Comparison of ENCODE assay signal across 14 mouse cellular contexts in genomic region chr4:107835508-107835909, GRCm38 (mm10). TPM values are rescaled to one million over a fixed set of nuclear protein-coding genes. Genes with fewer than 3 reads are reported as not detected.
A peak's percentile ranks its signal among the peaks of the same experiment; 100 is the strongest.
DNase-seq lines count a peak whose midpoint lies in the region; ATAC-seq and TF ChIP-seq lines count a peak whose summit lies in the region.
"Had no signal": no experiment of that assay in that cellular context is flagged by ENCODE, and none has a peak within 500 bp of the region (broad histone marks: within the 10 kb centered on the region; RNA-seq: fewer than 3 reads in every experiment).

No protein-coding gene starts in this region.

- no peaks in the 10 kb centered on the region for H3K27me3 ChIP-seq in forebrain, embryonic 15.5 days
- H3K27me3 ChIP-seq in intestine, embryonic 15.5 days (replicated peaks): no peaks in the 10 kb centered on the region
- no peaks in the 10 kb centered on the region for H3K27me3 ChIP-seq in midbrain, postnatal 0 days (ENCODE audit: insufficient read depth, low read length)
- H3K27me3 ChIP-seq in kidney, embryonic 16.5 days (ENCODE audit: insufficient read depth, low read length): no peaks in the 10 kb centered on the region
- H3K27me3 ChIP-seq: embryonic facial prominence, embryonic 15.5 days had no signal

- WGBS in forebrain, embryonic 15.5 days: 2% methylated on average over 5 of the region's 5 CpGs
- WGBS in intestine, embryonic 15.5 days: 56% methylated on average over 5 of the region's 5 CpGs
- 15% methylated on average over 5 of the region's 5 CpGs for WGBS in midbrain, postnatal 0 days
- WGBS in kidney, embryonic 16.5 days: 49% methylated on average over 5 of the region's 5 CpGs

- H3K36me3 ChIP-seq in forebrain, embryonic 15.5 days: 0 out of 2 replicates have a peak, but pooled peaks cover 4% of the 10 kb centered on the region
- no peaks in the 10 kb centered on the region for H3K36me3 ChIP-seq in intestine, embryonic 15.5 days
- H3K36me3 ChIP-seq in midbrain, postnatal 0 days (ENCODE audit: insufficient read depth, low read length): peaks cover 7% of the 10 kb centered on the region; the same call in 1 of the 2 replicates
- H3K36me3 ChIP-seq in kidney, embryonic 16.5 days (ENCODE audit: insufficient read depth, low read length): no peaks in the 10 kb centered on the region
- H3K36me3 ChIP-seq: embryonic facial prominence, embryonic 15.5 days had no signal

- no peak overlapping the region for H3K4me3 ChIP-seq in forebrain, embryonic 15.5 days
- H3K4me3 ChIP-seq in intestine, embryonic 15.5 days (replicated peaks): no peak overlapping the region
- H3K4me3 ChIP-seq in midbrain, postnatal 0 days (ENCODE audit: low read depth, low read length): no peak overlapping the region
- no peak overlapping the region for H3K4me3 ChIP-seq in kidney, embryonic 16.5 days (ENCODE audit: low read length)
- H3K4me3 ChIP-seq: embryonic facial prominence, embryonic 15.5 days; left cerebral cortex, adult 2 months had no signal

- TF ChIP-seq CTCF in midbrain, postnatal 0 days (IDR thresholded peaks at IDR 0.05): no peak

- H3K9ac ChIP-seq in forebrain, embryonic 15.5 days (replicated peaks): peak overlapping the region; percentile 38
- no peak overlapping the region for H3K9ac ChIP-seq in intestine, embryonic 15.5 days
- H3K9ac ChIP-seq in midbrain, postnatal 0 days (replicated peaks; ENCODE audit: low read length, poor library complexity, severe bottlenecking): peak overlapping the region; percentile 33; the same call in 1 of the 2 replicates
- H3K9ac ChIP-seq in kidney, embryonic 16.5 days (replicated peaks; ENCODE audit: low read length): no peak overlapping the region
- H3K9ac ChIP-seq: embryonic facial prominence, embryonic 15.5 days had no signal

- H3K4me1 ChIP-seq in forebrain, embryonic 15.5 days: peaks cover 92% of the 10 kb centered on the region
- H3K4me1 ChIP-seq in intestine, embryonic 15.5 days (replicated peaks): peaks cover 20% of the 10 kb centered on the region
- peaks cover 43% of the 10 kb centered on the region for H3K4me1 ChIP-seq in midbrain, postnatal 0 days (ENCODE audit: insufficient read depth, low read length)
- peaks cover 15% of the 10 kb centered on the region for H3K4me1 ChIP-seq in kidney, embryonic 16.5 days (ENCODE audit: insufficient read depth, low read length)

- ATAC-seq in forebrain, embryonic 15.5 days (replicated peaks): peak; percentile 30
- 0 out of 2 replicates have a peak, but pooled peaks have one; percentile 6 for ATAC-seq in intestine, embryonic 15.5 days
- ATAC-seq in midbrain, postnatal 0 days (ENCODE audit: low FRiP score): no peak; the same call in 1 of the 2 replicates
- ATAC-seq in kidney, embryonic 16.5 days (ENCODE audit: low FRiP score, low TSS enrichment): no peak

- 0 out of 2 replicates have a peak overlapping the region, but pooled peaks have one; percentile 1 for H3K4me2 ChIP-seq in forebrain, embryonic 15.5 days (replicated peaks)
- no peak overlapping the region for H3K4me2 ChIP-seq in intestine, embryonic 15.5 days (replicated peaks)
- H3K4me2 ChIP-seq in midbrain, postnatal 0 days (ENCODE audit: low read depth, low read length, poor library complexity, severe bottlenecking): no peak overlapping the region
- H3K4me2 ChIP-seq in kidney, embryonic 16.5 days (replicated peaks; ENCODE audit: low read depth, low read length): no peak overlapping the region
- H3K4me2 ChIP-seq: embryonic facial prominence, embryonic 15.5 days; liver, embryonic 11.5 days had no signal

- H3K9me3 ChIP-seq in forebrain, embryonic 15.5 days: no peaks in the 10 kb centered on the region
- H3K9me3 ChIP-seq in intestine, embryonic 15.5 days: no peaks in the 10 kb centered on the region
- no peaks in the 10 kb centered on the region for H3K9me3 ChIP-seq in midbrain, postnatal 0 days (ENCODE audit: low read length)
- no peaks in the 10 kb centered on the region for H3K9me3 ChIP-seq in kidney, embryonic 16.5 days (ENCODE audit: low read length)
- H3K9me3 ChIP-seq: embryonic facial prominence, embryonic 15.5 days; G1E had no signal

- peak overlapping the region; percentile 94 for H3K27ac ChIP-seq in forebrain, embryonic 15.5 days (replicated peaks)
- no peak overlapping the region for H3K27ac ChIP-seq in intestine, embryonic 15.5 days
- H3K27ac ChIP-seq in midbrain, postnatal 0 days (ENCODE audit: low read depth, low read length): peak overlapping the region; percentile 69
- H3K27ac ChIP-seq in kidney, embryonic 16.5 days (ENCODE audit: low read length): no peak overlapping the region
- H3K27ac ChIP-seq: embryonic facial prominence, embryonic 15.5 days; left cerebral cortex, adult 2 months had no signal

- DNase-seq in embryo, embryonic 10 days (ENCODE audit: low spot score): peak; percentile 49
- DNase-seq in midbrain, postnatal 0 days (ENCODE audit: low spot score): peak; percentile 41
- no peak for DNase-seq in adrenal gland, adult 8-10 months
- no peak for DNase-seq in cerebellum, adult 18-20 months
- DNase-seq in right cerebral cortex, adult 2 months (ENCODE audit: low spot score in 2 of 2): no peak
- DNase-seq: kidney, postnatal 25 days; lung, postnatal 14 days had no signal

RNA-seq across cellular contexts. Expression of gene Lrp8, which starts 33.4 kb away (rescaled TPM):
- polyA plus RNA-seq in forebrain, embryonic 15.5 days (2015; fragmentation: Nextera tagmentation; extraction: Ambion mirVana): 86.3 and 93.7 TPM in 2 replicates
- 3.4 and 4.2 TPM in 2 replicates for polyA plus RNA-seq in intestine, embryonic 15.5 days (2015; fragmentation: Nextera tagmentation; extraction: Ambion mirVana)
- total RNA-seq in midbrain, postnatal 0 days (2014; rRNA removed): 74.1 and 78.5 TPM in 2 replicates
- polyA plus RNA-seq in midbrain, postnatal 0 days (2015; fragmentation: Nextera tagmentation; extraction: Ambion mirVana): 31.9 and 35.2 TPM in 2 replicates
- 1.1 and 1.2 TPM in 2 replicates for polyA plus RNA-seq in kidney, embryonic 16.5 days (2015; fragmentation: Nextera tagmentation; extraction: Ambion mirVana)
- total RNA-seq in adrenal gland, adult 8-10 months (2022): 10 to 100 TPM in 1 of 4 experiments, 1 to 10 TPM in 3; 7.2 to 12.5 (median 8.8) TPM

RNA-seq across cellular contexts. Expression of gene Magoh, which starts 44.0 kb away (rescaled TPM):
- 141 and 152 TPM in 2 replicates for polyA plus RNA-seq in forebrain, embryonic 15.5 days (2015; fragmentation: Nextera tagmentation; extraction: Ambion mirVana)
- polyA plus RNA-seq in intestine, embryonic 15.5 days (2015; fragmentation: Nextera tagmentation; extraction: Ambion mirVana): 160 and 194 TPM in 2 replicates
- 44.5 and 45.3 TPM in 2 replicates for total RNA-seq in midbrain, postnatal 0 days (2014; rRNA removed)
- polyA plus RNA-seq in midbrain, postnatal 0 days (2015; fragmentation: Nextera tagmentation; extraction: Ambion mirVana): 117 and 124 TPM in 2 replicates
- 158 and 165 TPM in 2 replicates for polyA plus RNA-seq in kidney, embryonic 16.5 days (2015; fragmentation: Nextera tagmentation; extraction: Ambion mirVana)
- 10 to 100 TPM; 61.8 to 73.5 (median 71.9) TPM for total RNA-seq in adrenal gland, adult 8-10 months (2022)

RNA-seq across cellular contexts. Expression of gene 0610037L13Rik, which starts 54.1 kb away (rescaled TPM):
- polyA plus RNA-seq in forebrain, embryonic 15.5 days (2015; fragmentation: Nextera tagmentation; extraction: Ambion mirVana): 113 and 114 TPM in 2 replicates
- polyA plus RNA-seq in intestine, embryonic 15.5 days (2015; fragmentation: Nextera tagmentation; extraction: Ambion mirVana): 106 and 109 TPM in 2 replicates
- total RNA-seq in midbrain, postnatal 0 days (2014; rRNA removed): 40.5 and 55.5 TPM in 2 replicates
- polyA plus RNA-seq in midbrain, postnatal 0 days (2015; fragmentation: Nextera tagmentation; extraction: Ambion mirVana): 94.7 and 103 TPM in 2 replicates
- polyA plus RNA-seq in kidney, embryonic 16.5 days (2015; fragmentation: Nextera tagmentation; extraction: Ambion mirVana): 117 and 124 TPM in 2 replicates
- total RNA-seq in adrenal gland, adult 8-10 months (2022): 10 to 100 TPM; 75.0 to 83.5 (median 78.4) TPM

Comparison
In these comparisons a context has a peak if more than half of its experiments do, and no peak if none do; other contexts are left out.
1. DNase-seq: peak in embryo, embryonic 10 days (single experiment) and midbrain, postnatal 0 days (single experiment); none in adrenal gland, adult 8-10 months (single experiment), cerebellum, adult 18-20 months (0 of 2) and right cerebral cortex, adult 2 months (0 of 2).
2. ATAC-seq: peak in forebrain, embryonic 15.5 days (single experiment) and intestine, embryonic 15.5 days (single experiment); none in midbrain, postnatal 0 days (single experiment) and kidney, embryonic 16.5 days (single experiment).
3. H3K27ac ChIP-seq: peak in forebrain, embryonic 15.5 days (single experiment) and midbrain, postnatal 0 days (single experiment); none in intestine, embryonic 15.5 days (single experiment) and kidney, embryonic 16.5 days (single experiment).
4. H3K9ac ChIP-seq: peak in forebrain, embryonic 15.5 days (single experiment) and midbrain, postnatal 0 days (single experiment); none in intestine, embryonic 15.5 days (single experiment) and kidney, embryonic 16.5 days (single experiment).